Mouse (Mus musculus) urinary bladder, adult 2 months (tissue): Measurements from ENCODE around the gene Fam71f2. TPM values are rescaled to one million over a fixed set of nuclear protein-coding genes. Genes with fewer than 3 reads are reported as not detected.

Experiments
- polyA plus RNA-seq: library from polyadenylated mRNA; depleted of rRNA; stranded (reverse); fragments of >200 nt; gene quantifications from 2 replicates; pipeline ENCODE4 v1.2.3, GENCODE M21; 2012; rRNA removed

Fam71f2 gene
- polyA plus RNA-seq, 1 experiment, result 1.9 TPM

Other genes with a start within 250 kb of the Fam71f2 start
- gene Lep, start 219.4 kb upstream of the Fam71f2 start, polyA plus RNA-seq, result 1.4 and 4.8 TPM in 2 replicates
- gene Rbm28, start 114.6 kb upstream of the Fam71f2 start, polyA plus RNA-seq, result 30.5 and 37.1 TPM in 2 replicates
- 0.41 and 0.52 TPM in 2 replicates for gene Prrt4, start 100.0 kb upstream of the Fam71f2 start, polyA plus RNA-seq
- 29.6 and 33.9 TPM in 2 replicates for gene Impdh1, start 63.2 kb upstream of the Fam71f2 start, polyA plus RNA-seq
- gene Hilpda, start 7.1 kb upstream of the Fam71f2 start, polyA plus RNA-seq, result 39.8 and 70.3 TPM in 2 replicates
- not detected in 2 replicates for gene Fam71f1, start 39.5 kb downstream of the Fam71f2 start, polyA plus RNA-seq
- 274 and 306 TPM in 2 replicates for gene Calu, start 68.5 kb downstream of the Fam71f2 start, polyA plus RNA-seq
- 9.3 and 11.3 TPM in 2 replicates for gene Opn1sw, start 108.9 kb downstream of the Fam71f2 start, polyA plus RNA-seq
- gene Ccdc136, start 116.7 kb downstream of the Fam71f2 start, polyA plus RNA-seq, result 19.7 and 29.6 TPM in 2 replicates
- gene Flnc, start 153.7 kb downstream of the Fam71f2 start, polyA plus RNA-seq, result 40.8 and 75.6 TPM in 2 replicates
- gene Atp6v1f, start 188.1 kb downstream of the Fam71f2 start, polyA plus RNA-seq, result 234 and 282 TPM in 2 replicates
- not detected in 2 replicates for gene Atp6v1fnb, start 191.8 kb downstream of the Fam71f2 start, polyA plus RNA-seq
- gene Kcp, start 228.4 kb downstream of the Fam71f2 start, polyA plus RNA-seq, result 4.9 and 6.4 TPM in 2 replicates
- gene Irf5, start 247.0 kb downstream of the Fam71f2 start, polyA plus RNA-seq, result 19.8 and 21.3 TPM in 2 replicates